Mouse (Mus musculus): ENCODE data around the gene Rbm8a.

Gene Rbm8a

GRCm38 (mm10) chr3:96629729-96630600 lies at the start of gene Rbm8a:
TSS of gene Rbm8a (plus strand) at chr3:96629933.
- peak; percentile 95 for DNase-seq (ENCODE audit: low read depth, low spot score)

- DNase-seq (ENCODE audit: low read depth, low spot score) = no peak
Measured at GRCm38 (mm10) chr3:96581141-96581540, 48.6 kb upstream of the Rbm8a start.

GRCm38 (mm10) chr3:96581771-96582515 lies 47.8 kb upstream of the Rbm8a start:
- DNase-seq (ENCODE audit: low read depth, low spot score) = no peak

- DNase-seq (ENCODE audit: low read depth, low spot score) = no peak
Measured at GRCm38 (mm10) chr3:96583386-96583785, 46.3 kb upstream of the Rbm8a start.

- DNase-seq (ENCODE audit: low read depth, low spot score) = no peak
Measured at GRCm38 (mm10) chr3:96590657-96591056, 39.1 kb upstream of the Rbm8a start.

- DNase-seq (ENCODE audit: low read depth, low spot score) = no peak
Measured at GRCm38 (mm10) chr3:96593374-96593773, 36.4 kb upstream of the Rbm8a start.

GRCm38 (mm10) chr3:96593790-96594560 lies 35.8 kb upstream of the Rbm8a start, which contains the start of gene Polr3gl:
TSS of gene Polr3gl (minus strand) at chr3:96594181.
- peak; percentile 81 for DNase-seq (ENCODE audit: low read depth, low spot score)

- no peak for DNase-seq (ENCODE audit: low read depth, low spot score)
Measured at GRCm38 (mm10) chr3:96594851-96595250, 34.9 kb upstream of the Rbm8a start.

GRCm38 (mm10) chr3:96595661-96596060 lies 34.1 kb upstream of the Rbm8a start:
- no peak for DNase-seq (ENCODE audit: low read depth, low spot score)

- DNase-seq (ENCODE audit: low read depth, low spot score) = no peak
Measured at GRCm38 (mm10) chr3:96596228-96596707, 33.5 kb upstream of the Rbm8a start, which contains the start of gene Ankrd34a. TSS of gene Ankrd34a (plus strand) at chr3:96596636.

GRCm38 (mm10) chr3:96596855-96597254 lies 32.9 kb upstream of the Rbm8a start:
- no peak for DNase-seq (ENCODE audit: low read depth, low spot score)

GRCm38 (mm10) chr3:96597435-96597891 lies 32.3 kb upstream of the Rbm8a start:
- DNase-seq (ENCODE audit: low read depth, low spot score) = no peak

GRCm38 (mm10) chr3:96598156-96599068 lies 31.3 kb upstream of the Rbm8a start:
- no peak for DNase-seq (ENCODE audit: low read depth, low spot score)

GRCm38 (mm10) chr3:96599069-96599393 lies 30.7 kb upstream of the Rbm8a start:
- DNase-seq (ENCODE audit: low read depth, low spot score) = no peak

- DNase-seq (ENCODE audit: low read depth, low spot score) = no peak
Measured at GRCm38 (mm10) chr3:96599411-96599810, 30.3 kb upstream of the Rbm8a start.

- peak; percentile 93 for DNase-seq (ENCODE audit: low read depth, low spot score)
Measured at GRCm38 (mm10) chr3:96600639-96601250, 29.0 kb upstream of the Rbm8a start, which contains the start of gene Lix1l. TSS of gene Lix1l (plus strand) at chr3:96601149.

GRCm38 (mm10) chr3:96601251-96601787 lies 28.4 kb upstream of the Rbm8a start:
- no peak for DNase-seq (ENCODE audit: low read depth, low spot score)

GRCm38 (mm10) chr3:96601941-96602703 lies 27.6 kb upstream of the Rbm8a start:
- DNase-seq (ENCODE audit: low read depth, low spot score) = no peak

GRCm38 (mm10) chr3:96602704-96603084 lies 27.0 kb upstream of the Rbm8a start:
- DNase-seq (ENCODE audit: low read depth, low spot score) = no peak

Measured in WW6 (cell line).